Mouse (Mus musculus): Measurements from ENCODE around the gene Emc7. TPM values are rescaled to one million over a fixed set of nuclear protein-coding genes. Genes with fewer than 3 reads are reported as not detected.
"Not testable (repeated sequence)": the region's sequence is repeated elsewhere in the genome, so short reads cannot be mapped to it uniquely, and the experiment has no call there.

The Emc7 gene
- polyA plus RNA-seq (2021): 25.8 TPM

DNA sequence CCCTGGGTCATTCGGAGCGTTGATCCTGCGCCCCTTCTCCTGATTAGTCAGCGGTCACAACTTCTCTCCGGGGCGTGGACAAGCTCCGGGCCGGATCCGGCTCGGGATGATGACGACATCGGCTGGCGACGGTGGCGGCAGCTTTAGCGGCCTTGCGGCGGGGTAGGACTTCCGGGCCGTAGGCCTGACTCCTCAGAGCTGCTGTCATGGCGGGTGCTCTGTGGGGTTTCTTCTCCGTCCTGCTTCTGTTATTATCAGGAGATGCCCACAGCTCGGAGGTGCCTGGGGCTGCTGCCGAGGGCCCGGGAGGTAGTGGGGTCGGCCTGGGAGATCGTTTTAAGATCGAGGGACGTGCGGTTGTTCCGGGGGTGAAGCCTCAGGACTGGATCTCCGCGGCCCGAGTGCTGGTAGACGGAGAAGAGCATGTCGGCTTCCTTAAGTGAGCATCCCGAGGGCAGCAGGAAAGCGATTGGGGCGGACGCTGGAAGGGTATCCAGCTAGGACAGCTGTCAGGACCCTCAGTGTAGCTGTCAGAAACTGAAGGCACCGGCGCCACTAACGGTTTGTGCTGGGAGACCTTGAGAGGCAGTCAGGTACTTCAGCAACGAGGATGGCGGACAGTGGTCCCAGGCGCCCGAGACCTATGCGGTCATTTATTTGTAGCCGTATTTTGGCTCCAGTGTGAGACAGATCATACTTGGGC is at the start of gene Emc7:
TSS of gene Emc7 (plus strand) at position 136 of the 703 bp plus-strand sequence.
- DNase-seq (ENCODE audit: low read depth, low spot score) (peak; percentile 43), ATAC-seq (peak; percentile 98)
- ChIA-PET POLR2A (interaction anchor here (1.1 kb wide), 1 partner anchor 25 kb away, joined by 3 read pairs; no protein-coding TSS in a partner anchor), CTCF (interaction anchor here (1.0 to 2.1 kb wide), 3 partner anchors 8 to 75 kb away, joined by 3 to 10 read pairs (median 3); partner anchors contain the start of gene Katnbl1)
- H3K27me3 ChIP-seq: no peaks in the 10 kb centered on the region
- in situ Hi-C loops (cut with MboI; ENCODE audit: low pct_unique_long_range_greater_than_20kb): loop anchor here (5.0 kb wide), 1 partner anchor 83 kb away; no protein-coding TSS in a partner anchor
- no peak for TF ChIP-seq CTCF (IDR thresholded peaks at IDR 0.05)

- CTCF ChIA-PET: interaction anchor here (1.0 kb wide), 2 partner anchors 28 to 42 kb away, joined by 3 read pairs; partner anchors contain the start of gene Katnbl1
Observed at GRCm38 (mm10) chr2:112407030-112407429, 47.8 kb upstream of the Emc7 start.

GRCm38 (mm10) chr2:112425308-112425707 is 29.5 kb upstream of the Emc7 start:
- ChIA-PET CTCF (no interaction called here), POLR2A (no interaction called here)
- in situ Hi-C loops (cut with MboI; ENCODE audit: low pct_unique_long_range_greater_than_20kb): no loop called here
- ATAC-seq (no peak), DNase-seq (ENCODE audit: low read depth, low spot score) (no peak)
- no peaks in the 10 kb centered on the region for H3K27me3 ChIP-seq
- no peak for TF ChIP-seq CTCF (IDR thresholded peaks at IDR 0.05)

More at GRCm38 (mm10) chr2:112407030-112407429, 47.8 kb upstream of the Emc7 start:
- no peak for DNase-seq (ENCODE audit: low read depth, low spot score)
- POLR2A ChIA-PET: no interaction called here
- in situ Hi-C loops (cut with MboI; ENCODE audit: low pct_unique_long_range_greater_than_20kb): no loop called here
- no peak for TF ChIP-seq CTCF (IDR thresholded peaks at IDR 0.05)
- H3K27me3 ChIP-seq: no peaks in the 10 kb centered on the region
- ATAC-seq: peak; percentile 54

GRCm38 (mm10) chr2:112428534-112428933 is 26.3 kb upstream of the Emc7 start:
- ATAC-seq; DNase-seq (ENCODE audit: low read depth, low spot score); POLR2A ChIA-PET; CTCF ChIA-PET; H3K27me3 ChIP-seq; in situ Hi-C loops (cut with MboI; ENCODE audit: low pct_unique_long_range_greater_than_20kb): not testable (repeated sequence)

DNA sequence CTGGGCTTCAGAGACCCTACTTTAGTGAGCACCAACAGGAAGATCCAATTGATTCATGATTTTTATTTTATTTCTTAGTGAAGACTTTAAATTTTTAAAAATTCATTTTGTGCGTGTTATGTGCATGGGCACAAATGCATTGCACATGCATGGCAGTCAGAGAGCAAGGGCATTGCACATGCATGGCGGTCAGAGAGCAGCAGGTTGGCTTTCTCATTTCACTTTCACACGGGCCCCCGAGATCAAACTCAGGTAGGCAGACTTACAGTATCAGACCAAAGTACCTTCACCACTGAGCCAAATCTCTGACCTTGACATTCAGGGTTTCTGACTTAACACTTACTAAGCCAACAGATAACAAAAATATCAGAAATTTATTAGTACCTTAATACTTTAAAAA is 25.1 kb upstream of the Emc7 start:
- ChIA-PET CTCF (no interaction called here), POLR2A (no interaction called here)
- no peaks in the 10 kb centered on the region for H3K27me3 ChIP-seq
- no peak for TF ChIP-seq CTCF (IDR thresholded peaks at IDR 0.05)
- no peak for ATAC-seq
- no peak for DNase-seq (ENCODE audit: low read depth, low spot score)
- in situ Hi-C loops (cut with MboI; ENCODE audit: low pct_unique_long_range_greater_than_20kb): no loop called here

- no peak for TF ChIP-seq CTCF (IDR thresholded peaks at IDR 0.05)
- DNase-seq (ENCODE audit: low read depth, low spot score): no peak
- POLR2A ChIA-PET: interaction anchor here (1.0 kb wide), 1 partner anchor 24 kb away, joined by 3 read pairs; the partner anchor contains the start of gene Emc7
- H3K27me3 ChIP-seq: no peaks in the 10 kb centered on the region
- CTCF ChIA-PET: interaction anchor here (0.8 to 1.2 kb wide), 2 partner anchors 16 to 23 kb away, joined by 3 read pairs; no protein-coding TSS in a partner anchor
- no peak for ATAC-seq
- in situ Hi-C loops (cut with MboI; ENCODE audit: low pct_unique_long_range_greater_than_20kb): no loop called here
Observed at GRCm38 (mm10) chr2:112430403-112430802, 24.4 kb upstream of the Emc7 start.

DNA sequence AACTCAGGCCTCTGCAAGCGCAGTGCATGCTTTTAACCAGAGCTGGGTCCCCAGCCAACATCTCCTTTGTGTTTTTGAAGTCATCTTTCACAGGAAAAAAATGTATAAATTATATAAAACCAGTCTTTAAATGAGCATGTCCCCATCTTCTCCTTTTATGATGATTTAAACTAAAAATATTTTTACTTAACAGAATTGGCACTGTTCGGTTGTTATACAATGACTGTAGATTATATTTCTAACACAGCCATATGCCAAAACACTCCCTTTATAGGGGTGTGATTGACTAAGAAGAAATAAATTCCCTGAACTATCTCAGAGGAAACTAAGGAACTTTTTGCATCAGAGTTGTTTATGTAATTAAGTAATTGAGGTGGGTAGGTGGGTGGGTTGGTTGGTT is 22.3 kb upstream of the Emc7 start:
- POLR2A ChIA-PET: no interaction called here
- CTCF ChIA-PET: interaction anchor here (2.3 kb wide), 1 partner anchor 11 kb away, joined by 10 read pairs; no protein-coding TSS in a partner anchor
- no peak for TF ChIP-seq CTCF (IDR thresholded peaks at IDR 0.05)
- DNase-seq (ENCODE audit: low read depth, low spot score) (no peak), ATAC-seq (no peak)
- in situ Hi-C loops (cut with MboI; ENCODE audit: low pct_unique_long_range_greater_than_20kb): no loop called here
- H3K27me3 ChIP-seq: no peaks in the 10 kb centered on the region

GRCm38 (mm10) chr2:112433359-112433758 is 21.4 kb upstream of the Emc7 start:
- no peak for TF ChIP-seq CTCF (IDR thresholded peaks at IDR 0.05)
- no peaks in the 10 kb centered on the region for H3K27me3 ChIP-seq
- peak; percentile 84 for ATAC-seq
- in situ Hi-C loops (cut with MboI; ENCODE audit: low pct_unique_long_range_greater_than_20kb): no loop called here
- no peak for DNase-seq (ENCODE audit: low read depth, low spot score)
- ChIA-PET CTCF (interaction anchor here (2.3 kb wide), 1 partner anchor 10 kb away, joined by 10 read pairs; no protein-coding TSS in a partner anchor), POLR2A (interaction anchor here (0.8 kb wide), 1 partner anchor 15 kb away, joined by 3 read pairs; no protein-coding TSS in a partner anchor)

DNA sequence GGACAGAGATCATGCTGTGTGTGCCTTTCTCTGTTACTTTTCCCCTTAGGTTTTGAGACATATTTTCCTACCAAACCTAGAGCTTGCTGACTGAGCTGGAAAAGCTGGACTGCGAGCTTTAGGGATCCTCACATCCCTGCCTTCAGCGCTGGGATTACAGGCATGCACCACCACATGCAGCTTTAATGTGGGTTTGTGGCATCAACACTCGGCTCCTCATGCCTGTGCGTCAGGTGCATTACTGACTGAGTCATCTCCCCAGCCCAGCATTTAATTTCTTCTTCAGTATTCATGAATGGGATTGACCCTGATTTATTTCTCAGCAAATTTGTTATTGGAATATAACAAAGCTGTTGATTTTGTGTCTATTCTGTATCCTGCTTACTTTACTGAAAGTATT is 18.5 kb upstream of the Emc7 start:
- no peaks in the 10 kb centered on the region for H3K27me3 ChIP-seq
- ATAC-seq (no peak), DNase-seq (ENCODE audit: low read depth, low spot score) (no peak)
- POLR2A ChIA-PET: no interaction called here
- CTCF ChIA-PET: interaction anchor here (0.7 to 2.3 kb wide), 3 partner anchors 12 to 57 kb away, joined by 3 to 7 read pairs (median 7); partner anchors contain the start of gene Katnbl1
- TF ChIP-seq CTCF (IDR thresholded peaks at IDR 0.05): no peak
- in situ Hi-C loops (cut with MboI; ENCODE audit: low pct_unique_long_range_greater_than_20kb): no loop called here

DNA sequence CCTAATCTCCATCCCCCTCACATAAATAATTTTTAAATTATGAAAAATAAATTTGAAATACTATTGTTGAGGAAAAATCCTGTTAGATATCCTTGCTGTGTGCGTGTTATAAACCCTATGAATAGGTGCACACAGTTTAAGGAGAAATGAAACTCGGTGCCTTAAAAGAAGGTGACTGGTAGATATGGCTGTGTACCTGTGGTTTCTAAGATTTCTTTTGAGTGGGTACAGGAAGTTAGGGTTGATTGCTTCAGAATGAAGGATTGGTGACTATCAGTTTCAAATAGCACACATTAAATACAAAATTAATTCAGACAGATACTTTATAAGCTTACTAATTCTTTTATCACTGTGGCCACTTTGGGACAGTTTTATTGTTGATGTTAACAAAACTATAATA is 17.2 kb upstream of the Emc7 start:
- ATAC-seq (no peak), DNase-seq (ENCODE audit: low read depth, low spot score) (no peak)
- TF ChIP-seq CTCF (IDR thresholded peaks at IDR 0.05): no peak
- H3K27me3 ChIP-seq: no peaks in the 10 kb centered on the region
- CTCF ChIA-PET: interaction anchor here (2.2 to 2.3 kb wide), 2 partner anchors 14 to 58 kb away, joined by 7 read pairs; partner anchors contain the start of gene Katnbl1
- POLR2A ChIA-PET: no interaction called here
- in situ Hi-C loops (cut with MboI; ENCODE audit: low pct_unique_long_range_greater_than_20kb): no loop called here

- DNase-seq (ENCODE audit: low read depth, low spot score): peak; percentile 59
- ChIA-PET POLR2A (no interaction called here), CTCF (interaction anchor here (0.9 to 2.0 kb wide), 7 partner anchors 8 to 192 kb away, joined by 3 to 13 read pairs (median 4); partner anchors contain the start of gene Katnbl1)
- in situ Hi-C loops (cut with MboI; ENCODE audit: low pct_unique_long_range_greater_than_20kb): loop anchor here (10.0 kb wide), 1 partner anchor 49 kb away; no protein-coding TSS in a partner anchor
- peak; percentile 98 for ATAC-seq
- no peak for TF ChIP-seq CTCF (IDR thresholded peaks at IDR 0.05)
- no peaks in the 10 kb centered on the region for H3K27me3 ChIP-seq
Observed at GRCm38 (mm10) chr2:112443491-112443890, 11.3 kb upstream of the Emc7 start.
